Mouse (Mus musculus) heart, postnatal 14 days (tissue): Measurements from ENCODE around the gene Abcd2. TPM values are rescaled to one million over a fixed set of nuclear protein-coding genes. Genes with fewer than 3 reads are reported as not detected.
A peak's percentile ranks its signal among the peaks of the same experiment; 100 is the strongest.

ENCODE experiments used
- DNase-seq, 2 experiments: peaks; one replicate each; pipeline ENCODE4 v3.0.0; 2021 to 2022
- intact Hi-C: fragments of 180-260 bp; cut with DNase I; formaldehyde crosslinking; loops from one replicate; pipeline ENCODE4 v1.15.1; 2025
- long read RNA-seq, 2 experiments: library from polyadenylated mRNA; stranded (forward); transcript quantifications; one replicate each; pipeline ENCODE4 v2.0.0; 2021
- total RNA-seq, 2 experiments: library from RNA; stranded (reverse); gene quantifications; 2 replicates each; pipeline ENCODE4 v1.2.3; 2021

Abcd2 gene
- total RNA-seq = 1 to 10 TPM; 5.5 to 6.1 TPM
- long read RNA-seq, experiment 1, full-length matches to known transcripts = 7 of 7 reads
- long read RNA-seq, experiment 1, partial matches to known transcripts = 0 of 7 reads
- long read RNA-seq, experiment 1, other reads (novel, unspliced or antisense) = 0 of 7 reads
- long read RNA-seq, experiment 2, full-length matches to known transcripts = 9 of 11 reads
- long read RNA-seq, experiment 2, partial matches to known transcripts = 1 of 11 reads
- long read RNA-seq, experiment 2, other reads (novel, unspliced or antisense) = 1 of 11 reads

- intact Hi-C loops = no loop called here
- peak; percentile 76 to 80 for DNase-seq
Observed at GRCm38 (mm10) chr15:91191412-91192222, at the start of gene Abcd2. Gene Abcd2 (minus strand): TSS chr15:91191799.

GRCm38 (mm10) chr15:91240683-91241335 lies 49.2 kb upstream of the Abcd2 start:
- DNase-seq = no peak
- intact Hi-C loops = no loop called here

DNA sequence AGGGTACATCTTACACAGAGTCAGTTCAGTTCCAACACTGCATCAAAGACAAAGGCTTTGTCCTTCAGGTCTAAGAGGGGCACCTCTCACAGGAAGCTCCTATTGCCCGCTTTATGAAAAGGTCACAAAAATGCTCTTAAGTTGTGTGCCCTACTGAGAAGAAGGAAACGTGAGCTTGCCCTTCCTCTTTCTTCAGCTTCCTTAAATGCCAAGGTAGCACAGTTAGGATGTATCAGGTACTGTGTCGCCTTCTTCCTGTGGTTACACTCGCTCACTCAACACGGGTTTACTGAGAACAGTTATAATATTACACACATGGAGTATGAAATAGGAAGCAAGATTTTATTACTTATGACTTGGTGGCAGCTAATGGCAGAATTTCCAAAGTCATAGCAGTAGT lies 45.7 kb upstream of the Abcd2 start:
- intact Hi-C loops = no loop called here
- no peak for DNase-seq

DNA sequence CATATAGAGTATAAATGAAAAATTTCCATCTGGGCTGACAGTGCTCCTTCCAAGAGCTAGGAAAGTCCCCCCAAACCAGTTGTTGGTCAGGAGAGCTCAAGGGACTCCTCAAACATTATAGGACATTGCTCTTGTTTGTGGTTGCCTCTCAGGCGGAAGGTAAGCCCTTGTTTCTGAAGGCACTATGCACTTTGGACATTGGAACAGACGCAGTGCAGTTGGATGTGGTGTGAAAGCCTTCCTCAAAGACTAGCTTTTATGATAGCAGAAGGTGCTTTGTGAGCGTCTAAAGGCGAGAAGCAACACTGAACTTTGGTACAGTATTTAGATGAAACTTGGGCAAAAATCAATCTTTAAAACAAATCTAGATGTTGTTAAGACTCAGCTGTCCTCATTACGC lies 14.9 kb upstream of the Abcd2 start:
- intact Hi-C loops = no loop called here
- no peak for DNase-seq

DNA sequence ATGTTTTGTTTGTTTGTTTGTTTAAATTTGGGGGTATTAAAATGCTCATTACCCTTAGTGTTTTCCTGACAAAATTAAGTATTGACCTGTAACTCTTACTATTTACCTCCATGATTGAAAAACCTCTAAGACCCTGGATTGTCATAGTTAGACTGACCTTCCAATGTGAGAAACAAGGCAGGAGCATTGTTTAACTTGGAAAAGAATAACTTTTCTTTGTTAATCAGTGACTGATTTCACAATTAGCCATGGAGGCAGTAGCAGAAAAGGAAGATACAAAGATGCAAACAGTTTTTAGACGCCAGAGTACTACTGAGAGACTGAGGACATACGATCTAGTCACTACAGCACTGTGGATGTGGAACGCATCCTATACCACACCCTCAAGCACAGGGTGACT lies 11.9 kb upstream of the Abcd2 start:
- DNase-seq = no peak
- intact Hi-C loops = no loop called here

- DNase-seq = no peak
- intact Hi-C loops = no loop called here
Observed at GRCm38 (mm10) chr15:91202486-91202885, 10.9 kb upstream of the Abcd2 start.

GRCm38 (mm10) chr15:91200833-91201232 lies 9.2 kb upstream of the Abcd2 start:
- no peak for DNase-seq
- intact Hi-C loops = no loop called here

GRCm38 (mm10) chr15:91199256-91199905 lies 7.8 kb upstream of the Abcd2 start, which contains the start of gene CN725425:
Gene CN725425 (plus strand): TSS chr15:91199494.
- no peak for DNase-seq
- intact Hi-C loops = no loop called here

GRCm38 (mm10) chr15:91192223-91192598 lies 612 bp upstream of the Abcd2 start:
- DNase-seq = no peak
- intact Hi-C loops = no loop called here

DNA sequence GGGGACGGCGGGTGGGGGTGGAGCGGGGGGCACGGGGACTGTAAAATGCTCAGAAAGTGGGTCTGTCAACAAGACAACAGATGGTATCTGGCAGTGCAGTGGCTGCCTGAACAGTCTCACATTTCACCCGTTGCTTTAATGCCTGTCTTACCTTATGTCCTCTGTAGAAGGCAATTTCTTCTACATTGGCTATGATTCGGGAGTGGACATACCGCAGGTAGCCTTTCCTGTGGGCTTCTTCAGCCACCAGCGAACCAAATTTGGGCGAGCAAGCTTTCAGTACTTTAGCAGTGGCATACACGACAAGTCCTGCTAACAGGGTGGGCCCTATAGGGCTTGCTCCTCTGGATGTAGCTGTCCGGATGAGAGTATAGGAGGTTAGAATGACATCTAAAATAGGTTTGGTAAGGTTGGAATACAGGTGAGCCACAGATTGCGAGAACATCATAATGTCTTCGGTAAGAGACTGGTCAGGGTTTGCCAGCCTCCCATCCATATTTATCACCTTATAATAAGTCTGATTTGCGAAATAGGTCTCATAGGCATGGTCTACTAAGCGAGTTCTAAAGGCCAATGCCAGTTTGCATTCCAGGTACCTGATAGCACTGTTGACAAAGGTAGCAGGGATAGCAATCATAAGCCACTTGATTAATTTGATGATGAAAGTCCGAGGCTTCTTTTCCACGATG lies 936 bp downstream of the Abcd2 start:
- DNase-seq = no peak
- intact Hi-C loops = no loop called here

- DNase-seq = no peak
- intact Hi-C loops = no loop called here
Observed at GRCm38 (mm10) chr15:91190026-91190425, 1.6 kb downstream of the Abcd2 start.

GRCm38 (mm10) chr15:91186358-91186757 lies 5.2 kb downstream of the Abcd2 start:
- peak in 1 of 2 experiments; percentile 17 for DNase-seq
- intact Hi-C loops = loop anchor here (10.0 kb wide), 1 partner anchor 388 kb away; the partner anchor contains the start of gene Slc2a13

GRCm38 (mm10) chr15:91179911-91180622 lies 11.5 kb downstream of the Abcd2 start:
- intact Hi-C loops = loop anchor here (10.0 kb wide), 1 partner anchor 395 kb away; the partner anchor contains the start of gene Slc2a13
- DNase-seq = no peak

GRCm38 (mm10) chr15:91178656-91179314 lies 12.8 kb downstream of the Abcd2 start:
- no peak for DNase-seq
- intact Hi-C loops = no loop called here

DNA sequence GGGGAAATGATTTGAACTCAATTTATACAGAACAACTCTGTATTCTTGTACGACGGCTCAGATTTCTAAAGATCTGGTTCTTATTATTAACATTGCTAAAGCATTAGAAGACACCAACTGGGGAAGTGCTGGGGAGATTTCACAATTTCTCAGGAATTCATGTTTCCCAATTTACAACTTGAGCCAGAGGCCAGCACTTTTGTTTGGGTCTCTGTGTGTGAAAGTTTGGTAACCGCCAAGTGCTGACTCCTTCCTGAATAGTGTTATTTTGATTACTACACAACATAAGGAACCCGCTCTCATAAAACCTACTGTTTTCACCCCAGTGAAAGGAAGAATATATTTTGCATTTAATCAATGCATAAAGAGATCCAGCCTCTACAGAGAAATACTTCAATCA lies 19.4 kb downstream of the Abcd2 start:
- DNase-seq = no peak
- intact Hi-C loops = no loop called here

- intact Hi-C loops = no loop called here
- DNase-seq = no peak
Observed at GRCm38 (mm10) chr15:91171332-91171731, 20.3 kb downstream of the Abcd2 start.

- intact Hi-C loops = no loop called here
- no peak for DNase-seq
Observed at GRCm38 (mm10) chr15:91170602-91171328, 20.8 kb downstream of the Abcd2 start.

- no peak for DNase-seq
- intact Hi-C loops = loop anchor here (10.0 kb wide), 1 partner anchor 137 kb away; no protein-coding TSS in a partner anchor
Observed at GRCm38 (mm10) chr15:91167850-91168562, 23.6 kb downstream of the Abcd2 start.
